Mouse (Mus musculus) lung, adult 18-20 months (tissue): ENCODE measurements around the gene Irx6.

ENCODE experiments used
- DNase-seq, 2 experiments: peaks; one replicate each; pipeline ENCODE4 v3.0.0; 2022; ENCODE audit warnings: mixed read lengths in 2 of 2

Gene Irx6

DNA sequence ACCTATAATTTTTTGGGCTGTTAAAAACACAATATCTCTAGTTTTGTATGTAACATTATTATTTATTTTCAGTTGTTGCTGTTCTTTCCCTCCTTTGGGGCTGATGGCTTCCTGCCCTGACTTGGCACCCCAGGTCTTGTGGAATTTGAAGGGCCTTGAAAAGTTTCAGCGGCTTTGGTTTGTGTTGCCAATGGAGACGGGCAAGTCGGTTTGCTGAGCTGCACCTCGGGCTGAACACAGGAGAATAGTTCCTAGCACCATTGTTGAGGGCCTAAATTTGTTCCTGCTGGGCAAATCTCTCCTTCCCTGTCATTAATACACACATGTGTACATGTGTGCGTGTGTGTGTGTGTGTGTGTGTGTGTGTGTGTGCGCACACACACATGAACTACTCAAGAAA is 49.2 kb downstream of the Irx6 start:
- peak; percentile 27 to 46 for DNase-seq

DNA sequence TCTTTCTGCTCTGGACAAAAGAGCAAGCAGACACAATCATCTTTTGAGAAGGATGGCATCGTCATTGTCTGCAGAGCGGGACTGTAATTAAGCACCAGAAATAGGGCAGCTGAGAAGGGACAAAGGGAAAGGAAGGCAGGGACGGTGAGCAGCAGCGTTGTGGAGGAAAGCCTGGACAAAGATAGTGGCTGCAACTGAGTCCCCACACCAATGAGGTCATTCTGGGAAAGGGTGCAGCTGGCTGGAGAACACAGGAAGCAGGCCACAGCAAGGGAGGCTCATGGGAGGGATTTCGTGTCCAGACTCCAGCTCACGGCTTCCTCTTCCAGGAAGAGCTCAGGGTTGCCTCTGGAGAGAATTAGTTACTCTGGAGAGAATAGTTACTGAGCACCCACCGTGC is 49.9 kb downstream of the Irx6 start:
- DNase-seq, result no peak

DNA sequence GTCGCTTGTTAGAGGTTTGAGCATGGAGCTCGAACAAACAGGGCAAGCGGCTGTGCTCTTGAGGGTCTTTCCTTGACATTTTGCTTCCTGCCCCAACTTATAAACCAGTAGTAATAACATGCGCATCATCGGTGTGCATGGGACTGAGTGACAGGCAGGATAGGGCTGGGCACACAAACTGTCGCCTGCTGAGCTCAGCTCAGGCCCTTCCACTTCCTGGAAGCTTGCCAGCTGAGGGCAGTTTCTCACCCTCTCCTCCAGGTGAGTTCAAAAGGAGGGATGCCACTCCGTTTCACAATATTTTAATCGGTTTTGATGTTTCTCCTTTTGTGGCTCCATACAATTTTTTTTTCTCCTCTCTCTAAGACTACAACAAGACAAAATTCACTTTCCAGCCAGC is 50.3 kb downstream of the Irx6 start:
- no peak for DNase-seq
